Mouse (Mus musculus) erythroblast, embryonic 14.5 days (primary cell): ENCODE data around the gene Adcy2.

Experiments
- GATA1 ChIP-seq: IDR thresholded peaks from 2 replicates; pipeline ENCODE4 v1.6.1; 2012; ENCODE audit warnings: low read length, inconsistent platforms, mixed read lengths
- TAL1 ChIP-seq: IDR thresholded peaks from 3 replicates; pipeline ENCODE4 v1.6.1; 2012; ENCODE audit warnings: low read length, inconsistent platforms, mixed read lengths

DNA sequence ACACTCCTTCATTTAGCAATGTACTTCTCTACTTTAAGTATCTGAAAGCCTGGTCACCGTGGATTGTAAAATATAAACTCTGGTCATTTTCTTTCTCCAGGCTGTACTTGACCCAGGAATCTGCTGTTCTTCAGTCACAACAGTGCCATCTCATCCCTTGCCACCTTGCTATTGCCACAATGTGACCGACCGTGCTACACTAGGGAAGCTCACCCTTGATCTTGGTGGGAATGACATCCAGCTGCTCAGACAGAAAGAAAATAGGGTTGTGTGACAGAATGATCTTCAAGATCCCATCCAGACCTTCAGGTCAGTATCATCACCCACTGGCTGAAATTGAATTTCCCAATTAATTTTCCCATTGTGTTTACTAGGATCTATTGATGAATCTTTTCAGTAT lies 230.8 kb downstream of the Adcy2 start:
- no peak for TF ChIP-seq GATA1
- no peak for TF ChIP-seq TAL1
